Mouse (Mus musculus) right cerebral cortex, postnatal 10 days (tissue): ENCODE data around the gene Thsd4.

Experiments used
- DNase-seq, 2 experiments: peaks; one replicate each; pipeline ENCODE4 v3.0.0; 2021; ENCODE audit warnings: low spot score in 2 of 2

Gene Thsd4

DNA sequence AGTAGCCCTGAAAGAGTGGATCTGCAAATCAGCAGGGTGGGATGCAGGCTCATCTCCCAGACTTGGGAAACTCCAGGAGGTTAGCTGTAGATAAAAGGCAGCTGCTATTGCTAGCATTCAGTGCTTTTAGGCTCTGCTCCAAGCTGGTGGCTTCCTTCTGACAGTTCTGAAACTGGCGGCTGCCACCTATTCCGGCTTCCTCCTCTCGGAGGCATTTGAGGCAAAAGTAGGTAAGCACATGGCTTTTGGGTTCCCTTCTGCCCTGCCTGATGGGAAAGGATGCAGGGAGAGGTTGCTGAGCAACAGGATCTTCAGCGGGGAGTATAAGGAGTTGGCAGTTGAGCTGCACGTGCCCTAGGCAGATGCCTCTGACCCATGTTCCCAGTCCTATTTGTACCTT, 65.2 kb downstream of the Thsd4 start:
- peak; percentile 71 to 83 for DNase-seq

GRCm38 (mm10) chr9:60454406-60455076, 67.3 kb downstream of the Thsd4 start:
- DNase-seq, result no peak

DNA sequence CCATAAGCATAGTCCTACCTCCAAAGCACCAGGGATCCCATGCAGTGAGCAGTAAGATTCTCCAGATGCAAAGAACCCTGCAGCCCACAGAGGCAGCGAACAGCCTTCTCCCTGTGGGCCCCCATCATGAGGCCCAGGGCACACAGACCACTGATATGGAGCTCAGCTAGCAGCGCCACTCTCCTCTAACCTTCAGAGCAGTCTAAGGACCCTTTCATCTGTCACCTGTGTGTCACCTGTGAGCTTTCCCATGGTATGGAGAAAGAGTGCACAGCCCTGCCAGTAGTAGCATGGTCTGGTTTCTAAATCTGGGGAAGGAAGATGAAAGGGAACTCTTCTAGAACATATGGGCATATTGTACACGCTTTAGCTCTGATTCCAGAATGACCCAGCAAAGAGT, 72.3 kb downstream of the Thsd4 start:
- no peak for DNase-seq

- no peak for DNase-seq
These were observed 76.0 kb downstream of the Thsd4 start for GRCm38 (mm10) chr9:60445821-60446220.

- DNase-seq, result no peak
These were observed 80.5 kb downstream of the Thsd4 start for GRCm38 (mm10) chr9:60441274-60441902.

DNA sequence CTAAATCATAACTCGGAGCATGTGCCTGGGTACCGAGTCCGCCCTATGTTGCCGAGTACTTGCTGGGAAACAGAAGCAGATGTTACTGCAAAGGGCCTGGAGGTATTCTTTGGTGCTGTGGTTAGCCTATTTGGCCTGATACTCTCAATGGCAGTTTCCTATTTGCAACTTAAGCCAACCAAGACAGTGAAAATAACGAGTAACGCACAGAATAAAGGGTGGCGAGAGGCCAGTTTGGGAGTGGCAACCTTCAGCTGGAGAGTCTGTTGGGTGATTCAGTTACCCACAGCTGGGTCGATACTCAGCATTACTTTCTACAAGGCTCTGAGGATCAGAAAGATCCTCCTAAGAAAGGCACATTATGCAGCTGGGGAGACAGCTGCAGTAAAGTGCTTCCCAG, 81.3 kb downstream of the Thsd4 start:
- DNase-seq, result no peak

- no peak for DNase-seq
These were observed 85.6 kb downstream of the Thsd4 start for GRCm38 (mm10) chr9:60436246-60436645.

DNA sequence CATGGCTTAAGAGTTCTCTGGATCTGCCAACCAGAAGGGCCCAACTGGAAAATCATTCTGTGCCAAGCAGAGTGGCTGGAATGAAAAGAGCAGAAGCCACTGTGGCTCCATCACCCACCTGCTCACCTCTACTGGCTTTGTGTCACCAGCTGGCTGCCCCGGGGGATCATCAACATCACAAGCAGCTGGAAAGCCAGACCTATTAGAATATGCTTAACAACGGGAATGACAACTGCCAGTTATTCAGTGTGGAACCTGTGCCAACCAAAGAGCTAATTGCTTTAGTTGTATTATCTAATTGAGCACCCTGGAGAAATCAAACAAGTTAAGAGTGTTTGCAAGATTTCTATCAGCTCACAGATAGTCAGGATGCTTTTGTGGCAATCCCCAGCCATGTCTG, 87.8 kb downstream of the Thsd4 start:
- DNase-seq, result no peak

GRCm38 (mm10) chr9:60431924-60432323, 89.9 kb downstream of the Thsd4 start:
- no peak for DNase-seq

GRCm38 (mm10) chr9:60430017-60430416, 91.8 kb downstream of the Thsd4 start:
- DNase-seq, result no peak

GRCm38 (mm10) chr9:60414076-60414755, 107.6 kb downstream of the Thsd4 start:
- DNase-seq, result no peak

- DNase-seq, result no peak
These were observed 110.8 kb downstream of the Thsd4 start for GRCm38 (mm10) chr9:60410872-60411635.

DNA sequence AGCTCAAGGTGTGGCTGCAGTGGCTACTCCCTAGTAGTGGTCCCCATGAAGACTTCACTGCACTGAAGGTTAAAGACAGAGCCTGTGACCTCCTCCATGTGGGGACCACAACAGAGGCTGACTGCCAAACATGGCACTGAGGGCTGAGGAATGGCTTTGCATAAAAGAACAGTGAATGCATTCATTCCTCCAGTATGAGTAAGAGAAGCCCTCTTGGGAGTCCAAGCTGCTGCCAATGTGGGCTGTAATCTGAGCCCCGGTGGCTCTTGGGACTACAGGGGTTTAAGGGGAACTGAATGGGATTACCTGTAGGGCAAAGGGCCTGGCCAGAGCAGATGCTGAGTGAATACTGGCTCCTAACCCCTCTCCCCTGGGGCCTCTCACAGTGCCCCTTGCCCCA, 114.5 kb downstream of the Thsd4 start:
- DNase-seq, result no peak

- no peak for DNase-seq
These were observed 116.1 kb downstream of the Thsd4 start for GRCm38 (mm10) chr9:60405777-60406176.

DNA sequence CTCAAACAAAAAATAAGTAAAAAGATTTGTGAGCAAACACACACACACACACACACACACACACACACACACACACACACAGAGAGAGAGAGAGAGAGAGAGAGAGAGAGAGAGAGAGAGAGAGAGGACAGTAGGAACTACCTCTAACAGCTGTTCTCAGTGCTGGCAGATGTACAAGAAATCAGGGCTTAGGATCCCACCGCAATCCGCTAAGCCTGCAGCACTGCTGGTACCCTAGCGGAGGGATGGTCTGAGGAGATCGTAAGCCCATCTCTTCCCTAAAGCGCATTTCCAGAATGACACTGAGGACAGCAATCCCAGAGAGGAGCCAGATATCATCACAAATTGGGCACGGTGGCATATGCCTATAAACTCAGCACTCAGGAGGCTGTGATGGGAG, 119.2 kb downstream of the Thsd4 start:
- DNase-seq, result no peak

- DNase-seq, result no peak
These were observed 121.8 kb downstream of the Thsd4 start for GRCm38 (mm10) chr9:60400001-60400400.

- no peak for DNase-seq
These were observed 123.8 kb downstream of the Thsd4 start for GRCm38 (mm10) chr9:60398073-60398472.

DNA sequence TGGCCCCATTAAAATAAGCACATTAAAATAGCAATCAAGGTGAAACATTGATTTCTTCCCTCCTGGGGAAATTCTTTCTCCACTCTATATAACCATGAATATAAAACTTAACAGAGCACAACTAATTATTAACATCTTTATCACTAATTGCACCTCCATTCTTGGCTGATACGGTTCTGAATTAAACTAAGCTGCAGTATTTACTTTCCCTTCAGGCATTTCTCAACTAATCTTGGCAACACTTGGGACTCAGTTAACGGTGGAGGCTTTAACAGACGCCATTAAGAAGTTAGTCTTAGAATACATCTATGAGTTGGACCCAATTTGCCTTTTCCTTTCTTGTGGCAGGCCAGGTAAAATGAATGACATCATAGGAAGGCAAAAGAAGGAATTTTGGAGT, 125.8 kb downstream of the Thsd4 start:
- no peak for DNase-seq

DNA sequence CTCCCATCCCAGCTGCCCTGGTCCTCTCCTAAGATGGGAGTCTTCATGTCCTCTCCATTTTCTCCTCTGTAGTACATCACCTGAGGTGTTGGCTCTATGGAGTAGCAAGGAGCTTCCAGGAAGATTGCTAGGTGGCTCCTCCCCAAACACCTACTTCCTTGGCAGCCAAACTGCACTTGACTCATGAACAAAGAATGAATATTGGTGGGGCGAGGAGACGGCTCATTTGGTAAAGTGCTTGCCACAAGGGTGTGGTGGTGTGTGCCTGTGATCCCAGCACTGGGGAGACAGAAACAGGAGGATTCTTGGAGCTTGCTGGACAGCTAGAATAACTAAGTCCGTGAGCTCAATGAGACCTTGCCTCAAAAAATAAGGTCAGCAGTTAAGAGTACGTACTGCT, 128.9 kb downstream of the Thsd4 start:
- no peak for DNase-seq

DNA sequence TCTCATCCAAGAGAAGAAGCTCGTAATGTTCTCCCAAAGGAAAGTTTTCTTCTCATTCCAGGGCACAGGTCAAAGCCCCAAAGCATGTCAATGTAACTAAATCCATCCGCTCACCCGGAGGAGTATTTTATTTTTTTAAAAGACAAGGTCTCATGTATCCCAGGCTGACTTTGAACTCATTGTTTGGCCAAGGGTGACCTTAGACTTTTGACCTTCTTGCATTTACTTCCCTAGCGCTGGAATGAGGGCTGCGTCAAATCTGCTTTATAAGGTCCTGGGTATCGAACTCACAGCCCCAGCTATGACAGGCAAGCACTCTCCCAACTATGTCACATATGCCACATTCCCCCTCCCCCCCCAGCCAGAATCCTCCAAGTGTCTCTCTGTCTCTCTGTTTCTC, 137.1 kb downstream of the Thsd4 start:
- DNase-seq, result no peak

DNA sequence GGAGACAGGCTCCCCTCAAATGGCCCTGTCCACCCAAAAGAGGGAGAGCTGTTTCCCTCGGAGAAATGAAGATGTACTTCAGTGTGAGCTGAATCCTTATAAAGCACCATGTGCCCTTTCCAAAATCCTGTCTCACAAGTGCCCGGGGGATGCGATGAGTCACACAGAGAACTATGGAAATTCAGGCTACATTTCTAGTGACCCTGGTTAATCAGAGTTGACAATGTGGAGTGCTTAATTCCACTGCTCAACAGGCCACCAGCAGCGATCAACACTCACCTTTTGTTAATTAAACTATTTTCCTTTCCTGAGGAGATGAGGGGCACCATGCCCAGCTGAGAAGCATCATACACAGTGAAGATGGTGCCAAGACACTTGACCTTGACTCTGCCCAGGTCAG, 138.9 kb downstream of the Thsd4 start:
- DNase-seq, result peak in 1 of 2 experiments; percentile 26

DNA sequence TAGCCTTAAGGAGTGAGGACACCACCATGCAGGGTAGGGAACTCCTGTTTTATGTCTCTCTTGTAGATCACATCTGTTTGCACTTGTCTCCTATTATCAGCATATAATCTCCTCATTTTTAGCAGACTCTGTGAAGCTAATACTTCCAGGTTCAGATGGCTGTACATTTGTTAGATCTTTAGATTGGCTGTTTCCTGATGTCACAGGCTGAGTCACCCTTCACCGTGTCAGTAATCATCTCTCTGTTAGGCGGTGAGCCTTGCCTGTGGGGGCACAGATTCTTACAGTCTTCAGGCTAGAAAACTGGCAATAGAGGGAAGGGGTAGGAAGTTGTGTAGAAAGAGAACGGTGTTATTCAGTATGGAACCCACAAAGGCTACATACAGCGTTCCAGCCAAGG, 139.3 kb downstream of the Thsd4 start:
- peak in 1 of 2 experiments; percentile 37 for DNase-seq
